Mouse (Mus musculus) lung, postnatal 10 days (tissue): ENCODE data around the gene Pard3.
"Not testable (repeated sequence)": the region's sequence is repeated elsewhere in the genome, so short reads cannot be mapped to it uniquely, and the experiment has no call there.

Experiments used
- DNase-seq: peaks from one replicate; pipeline ENCODE4 v3.0.0; 2021

Gene Pard3

GRCm38 (mm10) chr8:127143641-127144040, 79.9 kb downstream of the Pard3 start:
- peak; percentile 51 for DNase-seq

- no peak for DNase-seq
Measured at GRCm38 (mm10) chr8:127144562-127144961, 80.9 kb downstream of the Pard3 start.

- DNase-seq = no peak
Measured at GRCm38 (mm10) chr8:127145135-127145534, 81.4 kb downstream of the Pard3 start.

- DNase-seq = no peak
Measured at GRCm38 (mm10) chr8:127146055-127146454, 82.4 kb downstream of the Pard3 start.

- DNase-seq = peak; percentile 38
Measured at GRCm38 (mm10) chr8:127148821-127149220, 85.1 kb downstream of the Pard3 start.

- DNase-seq = no peak
Measured at GRCm38 (mm10) chr8:127150645-127151044, 87.0 kb downstream of the Pard3 start.

GRCm38 (mm10) chr8:127151706-127152105, 88.0 kb downstream of the Pard3 start:
- peak; percentile 28 for DNase-seq

- peak; percentile 42 for DNase-seq
Measured at GRCm38 (mm10) chr8:127157087-127157486, 93.4 kb downstream of the Pard3 start.

GRCm38 (mm10) chr8:127159421-127159966, 95.8 kb downstream of the Pard3 start:
- DNase-seq = no peak

- DNase-seq = no peak
Measured at GRCm38 (mm10) chr8:127161854-127162253, 98.2 kb downstream of the Pard3 start.

- DNase-seq = no peak
Measured at GRCm38 (mm10) chr8:127162821-127163220, 99.1 kb downstream of the Pard3 start.

- no peak for DNase-seq
Measured at GRCm38 (mm10) chr8:127164326-127165280, 100.9 kb downstream of the Pard3 start.

GRCm38 (mm10) chr8:127168496-127168895, 104.8 kb downstream of the Pard3 start:
- DNase-seq = no peak

- DNase-seq = no peak
Measured at GRCm38 (mm10) chr8:127169361-127169760, 105.7 kb downstream of the Pard3 start.

- not testable (repeated sequence) for DNase-seq
Measured at GRCm38 (mm10) chr8:127170372-127170771, 106.7 kb downstream of the Pard3 start.

- no peak for DNase-seq
Measured at GRCm38 (mm10) chr8:127170930-127171329, 107.2 kb downstream of the Pard3 start.

GRCm38 (mm10) chr8:127173483-127173882, 109.8 kb downstream of the Pard3 start:
- DNase-seq = no peak

- no peak for DNase-seq
Measured at GRCm38 (mm10) chr8:127174411-127174810, 110.7 kb downstream of the Pard3 start.

- no peak for DNase-seq
Measured at GRCm38 (mm10) chr8:127175160-127175836, 111.6 kb downstream of the Pard3 start.

- DNase-seq = peak; percentile 76
Measured at GRCm38 (mm10) chr8:127178634-127179033, 114.9 kb downstream of the Pard3 start.

- peak; percentile 12 for DNase-seq
Measured at GRCm38 (mm10) chr8:127181246-127181645, 117.6 kb downstream of the Pard3 start.

- no peak for DNase-seq
Measured at GRCm38 (mm10) chr8:127182065-127182464, 118.4 kb downstream of the Pard3 start.

- DNase-seq = no peak
Measured at GRCm38 (mm10) chr8:127183533-127183932, 119.8 kb downstream of the Pard3 start.

- peak; percentile 52 for DNase-seq
Measured at GRCm38 (mm10) chr8:127184025-127184424, 120.3 kb downstream of the Pard3 start.
